Mouse (Mus musculus) CD8-positive naive resting alpha-beta T cell, adult 2 months (primary cell): Measurements from ENCODE around the gene Supt6.
"Not testable (repeated sequence)": the region's sequence is repeated elsewhere in the genome, so short reads cannot be mapped to it uniquely, and the experiment has no call there.

Source experiments
- DNase-seq, 2 experiments: peaks; one replicate each; pipeline ENCODE4 v3.0.0; 2022; ENCODE audit warnings: low read depth in 2 of 2, low spot score in 2 of 2

Gene Supt6

GRCm38 (mm10) chr11:78245627-78246317 is at the start of gene Supt6, which contains the start of gene Sdf2:
TSS of gene Supt6 (minus strand) at chr11:78245987.
TSS of gene Sdf2 (plus strand) at chr11:78245746.
- DNase-seq, result peak; percentile 80 to 93

GRCm38 (mm10) chr11:78294585-78294984 is 48.8 kb upstream of the Supt6 start:
- no peak for DNase-seq

DNA sequence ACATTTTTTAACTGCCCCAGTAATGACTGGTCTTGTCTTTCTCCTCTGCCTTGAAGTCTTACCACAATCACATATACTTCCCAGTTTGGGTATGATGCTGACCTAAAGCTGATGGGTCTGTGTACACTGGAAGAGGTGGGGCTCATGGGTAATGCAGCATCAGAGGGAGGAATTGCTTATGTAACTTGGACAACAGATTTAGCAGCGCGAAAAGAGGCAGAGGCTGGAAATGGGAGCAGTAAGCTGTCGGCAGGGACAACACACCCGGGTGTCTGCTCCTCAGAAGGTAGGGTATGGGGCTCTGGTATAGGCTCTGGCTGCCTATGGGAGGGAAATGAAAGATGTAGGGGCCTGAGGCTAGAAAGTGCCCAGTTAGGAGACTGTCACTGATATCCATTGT is 44.9 kb upstream of the Supt6 start, which contains the start of gene BC030499:
Gene BC030499, plus strand, starts transcription at position 188 of the 400 bp plus-strand sequence.
- no peak for DNase-seq

DNA sequence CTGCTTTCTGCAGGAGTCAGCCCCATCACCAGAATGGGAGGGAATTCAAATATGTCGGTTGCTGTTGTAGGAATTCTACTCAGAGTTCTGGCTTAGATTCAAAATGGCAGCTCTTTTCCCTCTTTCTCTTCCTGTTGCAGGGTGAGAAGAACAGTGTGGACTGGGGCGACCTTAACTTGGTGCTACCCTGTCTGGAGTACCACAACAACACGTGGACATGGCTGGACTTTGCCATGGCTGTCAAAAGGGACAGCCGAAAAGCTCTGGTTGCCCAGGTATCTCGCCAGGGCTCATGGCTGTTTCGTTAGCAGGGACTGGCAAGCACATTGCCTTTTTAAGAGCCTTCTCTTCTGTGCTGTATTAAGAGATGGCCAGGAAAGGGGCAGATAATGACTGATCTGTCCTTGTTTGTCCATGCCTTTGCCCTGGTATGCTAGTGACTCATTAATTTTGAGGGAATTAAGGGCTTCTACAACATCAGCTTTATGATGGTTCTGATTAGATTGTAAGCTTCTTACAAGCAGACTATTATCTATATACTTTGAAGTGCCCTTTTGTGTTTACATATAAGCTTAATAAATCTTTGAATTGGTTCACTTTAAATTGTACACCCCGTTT is 43.5 kb upstream of the Supt6 start:
- no peak for DNase-seq

DNA sequence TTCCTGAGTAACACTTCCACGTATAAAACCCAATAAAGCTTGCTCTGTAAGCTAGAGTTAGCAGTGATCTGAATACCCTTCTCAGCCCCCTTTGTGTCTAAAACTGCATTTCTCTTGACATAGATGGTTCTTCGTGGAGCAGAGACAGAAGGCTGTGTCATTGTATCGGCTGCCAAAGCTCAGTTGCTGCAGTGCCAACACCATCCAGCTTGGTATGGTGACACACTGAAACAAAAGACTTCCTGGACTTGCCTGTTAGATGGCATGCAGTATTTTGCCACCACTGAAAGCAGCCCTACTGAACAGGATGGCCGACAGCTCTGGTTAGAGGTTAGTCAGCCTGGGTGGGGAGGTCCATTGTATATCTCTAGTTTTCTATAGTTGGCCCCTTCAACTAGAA is 33.8 kb upstream of the Supt6 start:
- DNase-seq, result no peak

DNA sequence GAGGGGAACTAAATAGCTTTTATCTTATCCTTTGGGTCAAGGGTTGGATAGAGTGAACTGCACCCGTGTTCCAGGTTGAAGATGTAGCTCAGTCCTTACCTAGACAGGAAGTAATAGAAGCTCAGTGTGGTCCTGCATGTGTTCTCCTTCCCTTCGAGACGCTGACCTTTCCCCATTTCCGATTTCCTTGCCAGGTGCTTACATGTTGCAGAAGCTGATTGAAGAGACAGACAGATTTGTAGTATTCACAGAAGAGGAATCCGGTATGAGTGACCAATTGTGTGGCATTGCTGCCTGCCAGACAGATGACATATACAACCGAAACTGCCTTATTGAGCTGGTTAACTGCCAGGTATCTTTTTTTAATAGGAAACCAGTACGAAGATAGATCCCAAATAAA is 33.1 kb upstream of the Supt6 start:
- DNase-seq, result no peak

GRCm38 (mm10) chr11:78276169-78276568 is 30.4 kb upstream of the Supt6 start:
- DNase-seq, result not testable (repeated sequence)

DNA sequence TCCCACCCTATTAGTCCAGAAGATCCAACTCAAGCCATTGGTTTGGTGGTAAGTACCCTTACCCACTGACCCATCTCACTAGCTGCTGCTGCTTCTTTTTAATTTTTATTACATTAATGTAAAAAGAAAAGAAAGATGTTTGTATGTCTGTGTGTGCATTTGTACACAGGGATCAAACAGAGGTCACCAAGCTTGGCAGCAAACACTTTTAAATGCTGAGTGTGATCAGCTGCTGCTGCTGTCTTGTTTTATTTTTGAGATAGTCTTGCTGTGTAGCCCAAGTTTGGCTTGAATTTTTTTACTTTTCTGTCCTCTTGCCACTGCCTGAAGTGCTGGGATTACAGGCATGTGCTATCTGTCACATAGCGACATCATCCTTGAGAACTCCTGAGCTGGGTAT is 29.8 kb upstream of the Supt6 start:
- no peak for DNase-seq

DNA sequence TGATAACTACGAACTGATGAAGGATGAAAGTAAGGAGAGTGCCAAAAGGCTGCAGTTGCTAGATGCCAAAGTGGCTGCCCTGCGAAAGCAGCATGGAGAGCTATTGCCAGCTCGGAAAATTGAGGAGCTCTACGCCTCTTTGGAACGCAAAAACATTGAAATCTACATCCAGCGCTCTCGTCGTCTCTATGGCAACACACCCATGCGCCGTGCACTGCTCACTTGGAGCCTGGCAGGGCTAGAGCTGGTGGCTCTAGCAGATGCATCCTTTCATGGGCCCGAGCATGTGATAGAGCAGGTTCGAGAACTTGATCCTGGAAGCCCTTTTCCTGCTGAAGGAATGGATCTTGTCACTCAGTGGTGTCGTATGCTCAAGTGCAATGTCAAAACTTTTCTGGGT is 26.2 kb upstream of the Supt6 start:
- DNase-seq, result no peak

GRCm38 (mm10) chr11:78265571-78265970 is 19.8 kb upstream of the Supt6 start:
- DNase-seq, result no peak

DNA sequence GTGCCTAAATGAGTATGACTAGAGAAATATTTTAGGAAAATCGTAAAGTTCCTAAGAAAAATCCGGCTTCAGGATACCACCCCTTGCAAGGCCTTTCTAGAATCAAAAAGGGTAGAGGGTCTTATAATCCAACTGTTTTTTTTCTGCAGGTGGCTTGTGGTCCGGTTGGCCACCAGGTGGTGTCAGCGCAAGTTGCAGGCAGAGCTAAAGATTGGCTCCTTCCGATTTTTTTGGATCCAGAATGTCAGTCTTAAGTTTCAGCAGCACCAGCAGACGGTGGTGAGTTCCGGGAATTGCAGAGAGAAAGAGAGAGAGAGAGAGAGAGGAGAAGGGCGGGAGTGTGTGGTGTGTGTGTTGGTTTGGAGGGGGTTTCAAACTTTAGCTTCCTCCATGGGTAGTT is 16.8 kb upstream of the Supt6 start:
- DNase-seq, result peak; percentile 27 to 54

- DNase-seq, result peak; percentile 83 to 88
Measured at GRCm38 (mm10) chr11:78261380-78262352, 15.9 kb upstream of the Supt6 start, which contains the start of gene 2610507B11Rik. TSS of gene 2610507B11Rik (plus strand) at chr11:78261752.

DNA sequence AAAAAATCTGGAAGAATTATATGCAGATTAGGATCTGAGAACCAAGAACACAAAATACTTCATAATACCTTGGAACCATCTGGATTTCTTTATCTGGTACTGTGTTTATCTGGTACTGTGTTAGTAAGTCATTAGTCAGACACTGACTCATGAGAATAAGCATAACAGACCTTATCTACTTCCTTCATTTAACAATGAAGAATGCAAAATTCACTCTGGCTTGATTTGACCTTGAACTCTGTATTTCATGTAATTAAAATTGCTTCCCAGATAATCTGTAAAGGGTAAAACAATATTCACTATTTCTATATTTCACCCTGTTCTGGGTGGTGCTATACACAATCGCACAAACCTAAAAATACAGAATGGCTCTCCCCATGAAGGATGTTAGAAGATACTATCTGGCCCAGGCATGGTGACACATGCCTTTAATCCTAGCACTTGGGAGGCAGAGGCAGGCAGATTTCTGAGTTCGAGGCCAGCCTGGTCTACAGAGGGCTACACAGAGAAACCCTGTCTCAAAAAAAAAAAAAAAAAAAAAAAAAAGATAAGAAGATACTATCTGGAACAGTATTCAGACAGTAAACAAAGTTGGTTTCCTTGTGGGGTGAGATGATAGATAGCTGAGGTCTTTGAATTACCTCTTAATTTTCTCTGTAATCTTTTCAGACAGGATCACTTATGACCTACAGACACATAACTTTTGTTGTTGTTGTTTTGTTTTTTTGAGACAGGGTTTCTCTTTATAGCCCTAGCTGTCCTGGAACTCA is 14.9 kb upstream of the Supt6 start:
- DNase-seq, result no peak

DNA sequence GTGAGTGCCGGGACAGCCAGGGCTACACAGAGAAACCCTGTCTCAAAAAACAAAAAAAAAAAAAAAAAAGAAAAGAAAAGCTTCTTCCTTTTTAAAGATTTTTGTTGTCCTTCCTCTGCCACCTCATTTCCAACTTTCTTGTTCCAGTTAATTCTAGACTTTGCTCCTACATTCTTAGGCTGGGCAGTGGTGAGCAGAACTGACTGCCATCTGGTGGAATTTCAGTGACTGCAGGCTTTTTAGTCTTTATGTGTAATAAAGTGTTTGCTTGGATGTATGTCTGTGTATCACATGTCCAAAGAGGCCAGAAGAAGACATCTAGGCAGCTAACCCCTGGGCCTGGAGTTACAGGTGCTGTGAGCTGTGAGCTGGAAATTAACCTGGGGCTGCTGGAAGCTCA is 10.8 kb upstream of the Supt6 start:
- DNase-seq, result no peak

GRCm38 (mm10) chr11:78247727-78248140 is 1.9 kb upstream of the Supt6 start:
- no peak for DNase-seq

DNA sequence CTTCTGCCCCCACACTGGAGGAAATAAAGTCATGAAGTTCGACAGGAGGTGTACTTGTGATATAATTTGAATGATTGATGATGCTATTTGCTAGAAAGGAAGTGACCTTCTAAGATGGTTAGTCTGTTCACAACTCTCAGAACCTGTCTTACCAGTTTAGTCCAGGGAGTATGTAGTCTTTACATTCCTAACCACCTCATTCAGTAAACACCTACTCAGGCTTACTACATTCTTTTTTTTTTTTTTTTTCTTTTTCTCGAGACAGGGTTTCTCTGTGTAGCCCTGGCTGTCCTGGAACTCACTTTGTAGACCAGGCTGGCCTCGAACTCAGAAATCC is 1.2 kb upstream of the Supt6 start:
- DNase-seq, result no peak

GRCm38 (mm10) chr11:78246318-78247011 is 678 bp upstream of the Supt6 start:
- DNase-seq, result no peak

- DNase-seq, result no peak
Measured at GRCm38 (mm10) chr11:78245261-78245626, 543 bp downstream of the Supt6 start.

- no peak for DNase-seq
Measured at GRCm38 (mm10) chr11:78240193-78240857, 5.5 kb downstream of the Supt6 start.

DNA sequence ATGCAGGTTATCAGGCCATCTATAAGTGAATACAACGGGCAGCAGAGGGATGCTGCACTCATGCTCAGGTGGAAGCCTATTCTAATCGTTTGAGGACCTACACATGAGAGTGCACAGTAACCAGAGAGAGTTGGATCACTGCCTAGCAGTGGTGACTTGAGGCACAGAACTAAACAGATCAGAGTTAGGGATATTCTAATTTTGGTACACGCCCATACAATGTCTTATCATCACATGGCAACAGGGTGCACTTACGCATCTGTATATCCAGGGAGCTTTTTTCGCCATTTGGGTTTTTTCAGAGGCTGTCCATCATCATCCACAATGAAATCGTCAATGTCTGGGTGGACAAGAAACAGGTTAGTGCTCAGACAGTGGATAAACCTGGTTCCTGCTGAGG is 14.3 kb downstream of the Supt6 start:
- DNase-seq, result no peak
